Mouse (Mus musculus): ENCODE data around the gene Gm20696.

DNA sequence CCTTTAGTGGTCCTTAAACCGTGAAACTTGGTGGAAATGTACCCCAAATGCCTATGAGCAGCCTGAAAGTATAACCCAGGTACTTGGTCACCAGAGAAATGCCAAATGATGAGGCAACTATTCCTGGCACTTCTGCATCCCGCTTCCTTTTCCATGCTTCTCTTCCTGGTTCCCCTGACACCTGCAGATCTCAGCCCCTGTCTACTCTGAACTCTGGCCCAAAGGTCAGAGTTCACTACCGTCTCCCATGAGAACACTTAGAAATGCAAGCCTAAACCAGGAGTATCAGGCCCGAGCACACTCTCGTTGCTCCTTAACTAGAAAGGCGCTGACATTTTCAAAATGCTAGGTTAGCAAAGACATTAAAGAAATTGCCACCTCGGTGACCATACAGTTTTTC lies 394.9 kb downstream of the Gm20696 start:
- no peak for TF ChIP-seq MAFK (IDR thresholded peaks at IDR 0.05; ENCODE audit: insufficient read depth, low read depth, low read length)
- no peak for TF ChIP-seq ZC3H11A (IDR thresholded peaks at IDR 0.05; ENCODE audit: borderline replicate concordance, low read depth, low read length)
- TF ChIP-seq HCFC1 (IDR thresholded peaks at IDR 0.05; ENCODE audit: borderline replicate concordance, insufficient read depth, low read length) = no peak
